Mouse (Mus musculus) spleen, embryonic (tissue): ENCODE measurements around the gene Car11.

Experiments
- CTCF ChIA-PET: fragments of 350-600 bp; sonication (Branson Sonifier 250); formaldehyde crosslinking; loops from one replicate; lab custom pipeline; 2022; lab: Charles Lee

Gene Car11

GRCm38 (mm10) chr7:45689800-45690199, 9.8 kb upstream of the Car11 start:
- CTCF ChIA-PET, result no interaction called here

- CTCF ChIA-PET, result no interaction called here
Measured at GRCm38 (mm10) chr7:45692364-45692763, 7.3 kb upstream of the Car11 start.

DNA sequence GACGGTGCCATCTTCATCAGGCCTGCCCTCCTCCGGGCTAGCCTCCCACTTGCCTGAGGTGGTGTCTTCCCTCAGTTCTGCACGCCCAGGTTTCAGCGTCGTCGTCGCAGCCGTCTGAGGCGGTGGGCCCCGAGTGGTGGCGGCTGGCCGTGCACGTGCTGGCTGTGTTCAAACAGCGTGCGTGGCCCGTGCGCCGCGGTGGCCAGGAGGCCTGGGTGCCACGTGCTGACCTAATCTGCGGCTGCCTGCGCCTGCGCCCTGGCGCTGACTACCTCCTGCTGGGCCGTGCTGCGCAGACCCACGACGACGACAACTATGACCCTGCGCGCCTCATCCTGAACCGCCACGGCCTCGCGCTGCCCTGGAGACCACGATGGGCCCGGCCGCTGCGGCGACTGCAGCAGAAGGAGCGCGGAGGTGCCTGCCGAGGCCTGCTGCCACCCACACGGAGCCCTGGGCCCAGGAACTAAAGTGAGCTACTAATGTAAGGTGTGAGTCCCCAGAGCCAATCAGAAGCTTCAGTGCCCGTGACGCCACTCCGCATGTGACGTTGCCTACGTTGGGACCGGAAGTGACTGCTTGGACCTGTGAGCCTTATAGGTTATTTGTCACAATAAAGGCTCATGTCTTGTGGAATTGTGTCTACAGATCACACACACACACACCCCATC, 5.6 kb upstream of the Car11 start, which contains the start of gene Sec1:
Sec1 (minus strand) TSS at position 482 of the 671 bp plus-strand sequence.
- CTCF ChIA-PET, result no interaction called here

GRCm38 (mm10) chr7:45695098-45695497, 4.5 kb upstream of the Car11 start:
- CTCF ChIA-PET, result no interaction called here

DNA sequence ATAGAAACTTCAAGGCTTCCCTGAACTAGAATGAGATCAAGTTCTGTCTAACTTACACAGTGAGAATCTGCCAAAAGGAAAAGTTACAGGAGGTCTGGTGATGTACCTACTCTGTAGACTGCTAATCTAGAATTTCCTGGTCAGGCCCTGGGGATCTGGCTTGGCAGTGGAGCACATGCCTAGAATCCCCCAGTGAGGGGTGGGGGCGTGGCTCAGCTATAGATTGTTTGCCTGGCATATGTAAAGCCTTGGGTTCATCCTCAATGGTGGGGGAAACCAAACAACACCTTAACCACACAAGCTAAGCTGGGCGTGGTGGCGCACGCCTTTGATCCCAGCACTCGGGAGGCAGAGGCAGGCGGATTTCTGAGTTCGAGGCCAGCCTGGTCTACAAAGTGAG, 1.7 kb upstream of the Car11 start:
- CTCF ChIA-PET, result interaction anchor here (0.6 kb wide), 1 partner anchor 1387 kb away, joined by 3 read pairs; no protein-coding TSS in a partner anchor

DNA sequence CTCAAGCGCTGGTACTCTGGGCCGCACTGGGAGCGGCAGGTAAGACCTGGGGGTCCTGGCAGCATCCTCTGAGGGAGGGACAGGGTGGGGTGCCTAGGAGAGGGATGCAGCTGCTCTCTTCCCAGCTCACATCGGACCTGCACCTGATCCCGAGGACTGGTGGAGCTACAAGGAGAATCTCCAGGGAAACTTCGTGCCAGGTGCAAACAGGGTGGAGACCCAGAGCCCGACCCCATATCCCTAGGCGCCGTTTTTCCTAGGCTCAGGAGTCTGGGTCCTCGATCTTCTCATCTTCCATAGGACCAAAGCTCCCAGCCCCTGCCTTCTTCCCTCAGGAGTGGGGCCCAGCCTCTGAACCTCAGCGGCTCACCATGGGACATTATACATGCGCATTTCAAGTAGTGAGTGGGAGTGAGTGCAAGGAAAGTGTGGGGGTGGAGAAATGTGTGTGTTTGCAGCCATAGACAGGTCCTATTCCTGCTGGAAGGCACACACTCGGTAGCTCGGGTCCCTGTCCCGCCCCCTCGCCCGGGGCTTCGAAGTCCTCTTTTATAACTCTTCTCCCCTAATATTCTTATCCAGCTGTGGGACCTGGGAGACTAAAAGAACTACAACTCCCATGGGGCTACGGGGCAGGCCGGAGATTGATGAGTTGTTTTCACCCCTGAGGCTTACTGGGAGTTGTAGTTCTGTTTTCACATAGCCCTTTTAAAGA, 815 bp downstream of the Car11 start:
- CTCF ChIA-PET, result interaction anchor here (0.8 to 1.2 kb wide), 2 partner anchors 18 to 251 kb away, joined by 3 read pairs; no protein-coding TSS in a partner anchor

DNA sequence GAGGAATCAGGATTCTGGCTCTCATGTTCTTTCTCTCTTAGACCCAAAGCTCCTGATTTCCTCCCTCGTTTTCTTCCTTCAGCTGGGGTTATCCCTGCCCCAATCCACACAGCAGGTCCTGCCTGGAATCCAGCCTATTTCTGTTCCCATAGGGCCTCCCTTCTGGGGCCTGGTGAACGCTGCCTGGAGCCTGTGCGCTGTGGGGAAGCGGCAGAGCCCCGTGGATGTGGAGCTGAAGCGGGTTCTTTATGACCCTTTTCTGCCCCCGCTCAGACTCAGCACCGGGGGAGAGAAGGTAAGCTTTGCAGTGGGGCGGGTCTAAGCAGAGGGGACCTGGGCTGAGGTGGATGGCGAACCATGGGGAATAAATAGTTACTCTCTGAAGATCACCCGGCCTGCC, 1.4 kb downstream of the Car11 start:
- CTCF ChIA-PET, result interaction anchor here (1.2 kb wide), 1 partner anchor 19 kb away, joined by 3 read pairs; no protein-coding TSS in a partner anchor

DNA sequence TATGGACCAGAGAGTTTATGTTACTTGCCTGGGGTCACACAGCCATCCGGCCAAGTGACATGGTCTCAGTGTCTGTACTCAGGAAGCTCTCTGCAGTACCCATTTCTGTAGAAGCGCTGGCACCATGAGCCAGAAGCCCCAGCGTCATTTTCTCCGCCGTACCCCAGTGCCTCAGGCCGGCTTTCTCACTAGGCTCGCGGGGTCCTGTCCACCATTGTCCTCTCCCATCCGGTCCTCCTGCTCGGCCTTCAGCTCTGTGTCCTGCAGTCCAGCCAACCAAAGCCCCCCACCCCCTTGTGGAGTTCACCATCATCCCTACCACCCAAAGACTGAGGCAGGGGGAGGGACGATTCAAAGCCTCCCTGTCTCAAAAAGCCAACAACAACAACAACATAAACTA, 2.0 kb downstream of the Car11 start:
- CTCF ChIA-PET, result no interaction called here

- CTCF ChIA-PET, result no interaction called here
Measured at GRCm38 (mm10) chr7:45702316-45702715, 2.7 kb downstream of the Car11 start.

DNA sequence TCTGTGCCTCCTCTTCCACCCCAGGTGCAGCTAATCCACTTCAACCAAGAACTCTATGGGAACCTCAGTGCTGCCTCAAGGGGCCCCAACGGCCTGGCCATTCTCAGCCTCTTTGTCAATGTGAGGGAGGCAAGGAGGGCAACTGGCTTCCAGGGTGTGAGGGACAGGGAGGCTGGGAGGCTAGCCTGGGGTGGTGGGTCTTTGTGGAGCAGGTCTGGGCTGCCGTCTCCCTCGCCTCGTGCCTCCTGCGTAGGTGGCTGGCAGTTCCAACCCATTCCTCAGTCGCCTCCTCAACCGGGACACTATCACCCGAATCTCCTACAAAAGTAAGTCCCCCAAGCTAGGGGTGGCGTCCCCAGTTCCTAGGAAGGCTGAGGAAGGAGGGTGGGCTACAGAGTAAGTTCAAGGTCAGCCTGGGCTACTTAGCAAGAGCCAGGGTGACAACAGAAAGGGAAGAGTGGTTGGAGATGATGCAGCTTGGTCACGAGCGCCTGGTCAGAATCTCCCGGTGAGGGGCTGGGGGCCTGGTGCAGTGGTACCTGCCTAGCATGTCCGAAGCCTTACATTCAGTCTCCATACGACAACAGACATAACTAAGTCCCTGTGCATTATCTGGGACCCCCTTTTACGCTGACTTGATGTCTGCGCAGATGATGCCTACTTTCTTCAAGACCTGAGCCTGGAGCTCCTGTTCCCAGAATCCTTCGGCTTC, 3.3 kb downstream of the Car11 start:
- CTCF ChIA-PET, result no interaction called here

- CTCF ChIA-PET, result interaction anchor here (1.1 to 1.4 kb wide), 2 partner anchors 14 to 20 kb away, joined by 3 to 4 read pairs; partner anchors contain the start of genes Ntn5 and Sphk2
Measured at GRCm38 (mm10) chr7:45703521-45704033, 3.9 kb downstream of the Car11 start.

GRCm38 (mm10) chr7:45704046-45704559, 4.5 kb downstream of the Car11 start:
- CTCF ChIA-PET, result interaction anchor here (1.1 to 1.4 kb wide), 2 partner anchors 13 to 21 kb away, joined by 3 to 4 read pairs; partner anchors contain the start of genes Ntn5 and Sphk2

GRCm38 (mm10) chr7:45704730-45705442, 5.2 kb downstream of the Car11 start, which contains the start of gene Dbp:
Gene Dbp (plus strand): TSS chr7:45705088.
- CTCF ChIA-PET, result interaction anchor here (0.6 to 1.4 kb wide), 4 partner anchors 9 to 688 kb away, joined by 3 to 4 read pairs (median 3); partner anchors contain the start of genes Ntn5, Scaf1 and Sphk2

- CTCF ChIA-PET, result interaction anchor here (1.1 kb wide), 1 partner anchor 9 kb away, joined by 3 read pairs; no protein-coding TSS in a partner anchor
Measured at GRCm38 (mm10) chr7:45705443-45705864, 5.8 kb downstream of the Car11 start.

- CTCF ChIA-PET, result interaction anchor here (1.1 kb wide), 1 partner anchor 8 kb away, joined by 3 read pairs; no protein-coding TSS in a partner anchor
Measured at GRCm38 (mm10) chr7:45705873-45706281, 6.2 kb downstream of the Car11 start.

DNA sequence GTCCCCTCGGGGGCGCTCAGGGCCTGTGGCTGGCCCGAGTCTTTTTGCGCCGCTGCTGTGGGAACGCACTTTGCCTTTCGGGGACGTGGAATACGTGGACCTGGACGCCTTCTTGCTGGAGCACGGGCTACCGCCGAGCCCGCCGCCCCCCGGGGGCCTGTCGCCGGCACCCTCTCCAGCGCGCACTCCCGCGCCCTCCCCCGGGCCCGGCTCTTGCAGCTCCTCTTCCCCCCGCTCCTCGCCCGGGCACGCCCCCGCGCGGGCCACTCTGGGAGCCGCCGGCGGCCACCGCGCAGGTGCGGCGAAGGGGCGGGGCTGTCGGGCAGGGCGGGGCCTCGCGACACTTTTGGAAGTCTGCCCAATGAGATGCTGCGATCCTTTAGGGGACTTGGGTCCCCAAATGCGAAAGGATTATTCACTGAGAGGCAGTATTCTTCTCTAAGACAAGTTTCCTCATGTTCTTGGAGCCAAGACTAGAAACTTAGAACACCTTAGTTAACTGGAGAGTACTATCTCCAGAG, 7.1 kb downstream of the Car11 start:
- CTCF ChIA-PET, result no interaction called here

DNA sequence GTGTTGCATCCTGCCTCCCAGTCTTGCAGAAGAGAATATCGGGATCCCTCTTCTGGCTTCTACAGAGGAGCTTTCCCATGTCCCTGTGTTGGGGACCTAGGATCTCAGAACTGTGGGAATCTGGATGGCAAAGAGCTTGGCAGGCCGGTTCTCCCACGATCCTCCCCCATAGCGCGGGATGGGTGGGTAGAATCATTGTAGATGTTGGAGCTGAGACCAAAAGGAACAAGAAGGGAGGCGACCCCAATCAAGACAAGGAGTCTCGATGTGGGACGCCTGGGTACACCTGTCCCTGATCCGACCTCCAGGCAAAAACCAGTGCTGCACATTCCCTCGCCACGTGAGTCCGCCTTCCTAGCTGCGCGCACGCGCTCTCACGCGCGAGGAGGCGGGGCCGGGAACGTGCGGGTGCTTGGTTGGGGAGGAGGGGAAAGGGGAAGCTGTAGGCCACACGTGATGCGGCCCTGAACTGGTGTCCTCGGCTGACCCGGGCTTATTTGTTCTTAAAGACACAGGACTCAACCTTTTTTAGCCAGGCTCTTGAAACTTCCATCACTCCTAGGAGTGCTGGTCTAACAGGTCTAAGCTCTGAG, 7.8 kb downstream of the Car11 start:
- CTCF ChIA-PET, result interaction anchor here (0.6 to 1.8 kb wide), 2 partner anchors 10 to 114 kb away, joined by 6 to 8 read pairs; partner anchors contain the start of gene Sphk2

GRCm38 (mm10) chr7:45708221-45708761, 8.6 kb downstream of the Car11 start:
- CTCF ChIA-PET, result interaction anchor here (0.6 to 1.8 kb wide), 4 partner anchors 9 to 115 kb away, joined by 3 to 8 read pairs (median 7); partner anchors contain the start of gene Sphk2

- CTCF ChIA-PET, result interaction anchor here (1.0 to 1.8 kb wide), 2 partner anchors 8 to 26 kb away, joined by 3 to 8 read pairs; partner anchors contain the start of gene Sphk2
Measured at GRCm38 (mm10) chr7:45709036-45709435, 9.4 kb downstream of the Car11 start.
